In the genomic region with DNA sequence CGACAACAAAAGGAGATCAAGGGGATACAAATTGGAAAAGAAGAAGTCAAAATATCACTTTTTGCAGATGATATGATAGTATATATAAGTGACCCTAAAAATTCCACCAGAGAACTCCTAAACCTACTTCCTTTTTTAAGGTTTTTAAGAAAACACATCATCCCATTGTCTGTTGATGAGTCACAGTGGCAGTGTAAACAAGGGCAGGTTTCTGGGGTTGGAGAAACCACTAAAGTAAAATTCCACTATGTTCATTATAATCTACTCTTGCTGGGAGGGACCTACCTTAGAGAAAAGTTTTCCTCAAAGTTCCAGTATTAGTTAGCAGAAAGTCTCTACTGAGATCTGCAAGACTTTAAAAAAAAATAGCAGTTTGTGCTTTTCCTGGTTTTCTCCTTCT, we compare ENCODE assay signal across 19 mouse cellular contexts.
A peak's percentile ranks its signal among the peaks of the same experiment; 100 is the strongest.
DNase-seq lines count a peak whose midpoint lies in the region; TF ChIP-seq lines count a peak whose summit lies in the region.
"Had no signal": no experiment of that assay in that cellular context is flagged by ENCODE, and none has a peak within 500 bp of the region (broad histone marks: within the 10 kb centered on the region; RNA-seq: fewer than 3 reads in every experiment).

No protein-coding gene starts in this region.

- no peak for TF ChIP-seq CTCF in C2C12 (IDR thresholded peaks at IDR 0.05; ENCODE audit: control insufficient read depth, insufficient read depth, insufficient read length)

- no peak overlapping the region for H3K4me3 ChIP-seq in C2C12 (ENCODE audit: insufficient read depth, poor library complexity, severe bottlenecking)
- H3K4me3 ChIP-seq in myocyte = no peak overlapping the region
- H3K4me3 ChIP-seq: embryonic facial prominence, embryonic 13.5 days; embryonic facial prominence, embryonic 15.5 days; erythroblast, embryonic 14.5 days; forebrain, embryonic 10.5 days; forebrain, embryonic 12.5 days had no signal

- H3K79me3 ChIP-seq in C2C12 (ENCODE audit: low read depth) = no peaks in the 10 kb centered on the region

- H3K79me2 ChIP-seq in C2C12 (ENCODE audit: control insufficient read depth, insufficient read depth) (no peaks in the 10 kb centered on the region), myocyte (ENCODE audit: control insufficient read depth, insufficient read depth) (no peaks in the 10 kb centered on the region)

- no peak overlapping the region for H3ac ChIP-seq in C2C12 (ENCODE audit: control insufficient read depth, insufficient read length, low read depth)
- H3ac ChIP-seq in myocyte (ENCODE audit: control insufficient read depth, insufficient read length) = no peak overlapping the region

- peak overlapping the region; percentile 8 for H3K4me2 ChIP-seq in myocyte (ENCODE audit: low read depth)
- H3K4me2 ChIP-seq: embryonic facial prominence, embryonic 13.5 days; embryonic facial prominence, embryonic 15.5 days; forebrain, embryonic 12.5 days had no signal

- H3K27me3 ChIP-seq in C2C12 (ENCODE audit: control insufficient read depth, insufficient read depth, insufficient read length) = no peaks in the 10 kb centered on the region
- H3K27me3 ChIP-seq in myocyte (ENCODE audit: control insufficient read depth, insufficient read depth, insufficient read length) = no peaks in the 10 kb centered on the region
- H3K27me3 ChIP-seq: embryonic facial prominence, embryonic 13.5 days; embryonic facial prominence, embryonic 15.5 days; forebrain, embryonic 12.5 days had no signal

- TF ChIP-seq POLR2A in myocyte (IDR thresholded peaks at IDR 0.05; ENCODE audit: insufficient read length, low read depth) = no peak

- peak; percentile 80 for DNase-seq in 3T3-L1 (ENCODE audit: low read depth, low spot score)
- DNase-seq in cerebellum, adult 9-10 months = no peak
- DNase-seq in natural killer cell, adult 2 months (ENCODE audit: low spot score in 2 of 2) = no peak
- DNase-seq: adrenal gland, adult 8-10 months; adrenal gland, postnatal 14 days; adrenal gland, postnatal 36 days; B cell, adult 2 months; cerebellum, adult 11-12 months; cerebellum, adult 2 months; cerebellum, adult 9-11 months; cerebellum, postnatal 14 days; cerebellum, postnatal 36 days had no signal

- no peaks in the 10 kb centered on the region for H3K36me3 ChIP-seq in C2C12 (ENCODE audit: control insufficient read depth, insufficient read depth)
- no peaks in the 10 kb centered on the region for H3K36me3 ChIP-seq in myocyte (ENCODE audit: control insufficient read depth, insufficient read depth)
- H3K36me3 ChIP-seq: embryonic facial prominence, embryonic 13.5 days; embryonic facial prominence, embryonic 15.5 days; forebrain, embryonic 10.5 days; forebrain, embryonic 12.5 days had no signal

TF ChIP-seq in C2C12, 6 proteins besides CTCF, POLR2A, EP300 and RAD21:
- TF ChIP-seq FOSL1 (IDR thresholded peaks at IDR 0.05; ENCODE audit: insufficient read depth, low read length, poor library complexity, severe bottlenecking) (peak; percentile 63), MYOD1 (IDR thresholded peaks at IDR 0.05; ENCODE audit: control insufficient read depth, insufficient read length, low read depth) (no peak), CEBPB (IDR thresholded peaks at IDR 0.05; ENCODE audit: low read depth) (no peak)
TF ChIP-seq in C2C12: peak in this region for 1.

TF ChIP-seq in myocyte, 11 proteins besides CTCF, POLR2A, EP300 and RAD21:
- TF ChIP-seq POLR2AphosphoS2 (IDR thresholded peaks at IDR 0.05; ENCODE audit: insufficient read length, low read depth) (no peak), CEBPB (IDR thresholded peaks at IDR 0.05; ENCODE audit: insufficient read depth, poor library complexity, severe bottlenecking) (no peak), MYOD1 (IDR thresholded peaks at IDR 0.05; ENCODE audit: control insufficient read depth in 1 of 3, insufficient read length in 2 of 3, low read depth in 2 of 3) (no peak), USF1 (IDR thresholded peaks at IDR 0.05; ENCODE audit: low read depth) (no peak), REST (IDR thresholded peaks at IDR 0.05; ENCODE audit: insufficient read depth, insufficient read length) (no peak), E2F4 (IDR thresholded peaks at IDR 0.05; ENCODE audit: insufficient read depth) (no peak), MYOG (IDR thresholded peaks at IDR 0.05; ENCODE audit: control insufficient read depth in 1 of 3, insufficient read depth in 1 of 3, insufficient read length in 2 of 3, low read depth in 2 of 3) (no peak), SRF (IDR thresholded peaks at IDR 0.05; ENCODE audit: control insufficient read depth, insufficient read length, low read depth) (no peak), MAX (IDR thresholded peaks at IDR 0.05; ENCODE audit: low read depth) (no peak), TCF3 (IDR thresholded peaks at IDR 0.05; ENCODE audit: insufficient read length, low read depth) (no peak), TCF12 (IDR thresholded peaks at IDR 0.05; ENCODE audit: insufficient read depth, poor library complexity, severe bottlenecking) (no peak)
